Mouse (Mus musculus): ENCODE measurements around the gene Rpl18. TPM values are rescaled to one million over a fixed set of nuclear protein-coding genes. Genes with fewer than 3 reads are reported as not detected.
A peak's percentile ranks its signal among the peaks of the same experiment; 100 is the strongest.

Rpl18 gene
- total RNA-seq, 1 experiment from 2014 or later, result 964 TPM

- DNase-seq, result peak; percentile 64
Measured at GRCm38 (mm10) chr7:45700301-45701015, 14.8 kb upstream of the Rpl18 start.

GRCm38 (mm10) chr7:45701072-45701471 is 14.2 kb upstream of the Rpl18 start:
- no peak for DNase-seq

- DNase-seq, result no peak
Measured at GRCm38 (mm10) chr7:45701607-45702006, 13.7 kb upstream of the Rpl18 start.

GRCm38 (mm10) chr7:45702316-45702715 is 12.9 kb upstream of the Rpl18 start:
- no peak for DNase-seq

- no peak for DNase-seq
Measured at GRCm38 (mm10) chr7:45702809-45703520, 12.3 kb upstream of the Rpl18 start.

- DNase-seq, result no peak
Measured at GRCm38 (mm10) chr7:45703521-45704033, 11.7 kb upstream of the Rpl18 start.

GRCm38 (mm10) chr7:45704046-45704559 is 11.2 kb upstream of the Rpl18 start:
- DNase-seq, result peak; percentile 44

GRCm38 (mm10) chr7:45704730-45705442 is 10.4 kb upstream of the Rpl18 start, which contains the start of gene Dbp:
Dbp (plus strand) TSS chr7:45705088.
- DNase-seq, result peak; percentile 97

- no peak for DNase-seq
Measured at GRCm38 (mm10) chr7:45705443-45705864, 9.8 kb upstream of the Rpl18 start.

GRCm38 (mm10) chr7:45705873-45706281 is 9.4 kb upstream of the Rpl18 start:
- DNase-seq, result peak; percentile 85

- peak; percentile 93 for DNase-seq
Measured at GRCm38 (mm10) chr7:45706721-45707241, 8.5 kb upstream of the Rpl18 start.

GRCm38 (mm10) chr7:45707375-45707967 is 7.8 kb upstream of the Rpl18 start:
- peak; percentile 99 for DNase-seq

- no peak for DNase-seq
Measured at GRCm38 (mm10) chr7:45708221-45708761, 7.0 kb upstream of the Rpl18 start.

GRCm38 (mm10) chr7:45709036-45709435 is 6.2 kb upstream of the Rpl18 start:
- no peak for DNase-seq

- DNase-seq, result no peak
Measured at GRCm38 (mm10) chr7:45709677-45710355, 5.4 kb upstream of the Rpl18 start.

- DNase-seq, result no peak
Measured at GRCm38 (mm10) chr7:45710477-45711191, 4.6 kb upstream of the Rpl18 start.

GRCm38 (mm10) chr7:45711316-45712021 is 3.8 kb upstream of the Rpl18 start:
- no peak for DNase-seq

GRCm38 (mm10) chr7:45712022-45712757 is 3.1 kb upstream of the Rpl18 start:
- peak; percentile 76 for DNase-seq

- no peak for DNase-seq
Measured at GRCm38 (mm10) chr7:45713396-45713795, 1.9 kb upstream of the Rpl18 start.

Measured in adrenal gland, postnatal 25 days (tissue).